ENCODE assay signal across 8 mouse cellular contexts in the genomic region with DNA sequence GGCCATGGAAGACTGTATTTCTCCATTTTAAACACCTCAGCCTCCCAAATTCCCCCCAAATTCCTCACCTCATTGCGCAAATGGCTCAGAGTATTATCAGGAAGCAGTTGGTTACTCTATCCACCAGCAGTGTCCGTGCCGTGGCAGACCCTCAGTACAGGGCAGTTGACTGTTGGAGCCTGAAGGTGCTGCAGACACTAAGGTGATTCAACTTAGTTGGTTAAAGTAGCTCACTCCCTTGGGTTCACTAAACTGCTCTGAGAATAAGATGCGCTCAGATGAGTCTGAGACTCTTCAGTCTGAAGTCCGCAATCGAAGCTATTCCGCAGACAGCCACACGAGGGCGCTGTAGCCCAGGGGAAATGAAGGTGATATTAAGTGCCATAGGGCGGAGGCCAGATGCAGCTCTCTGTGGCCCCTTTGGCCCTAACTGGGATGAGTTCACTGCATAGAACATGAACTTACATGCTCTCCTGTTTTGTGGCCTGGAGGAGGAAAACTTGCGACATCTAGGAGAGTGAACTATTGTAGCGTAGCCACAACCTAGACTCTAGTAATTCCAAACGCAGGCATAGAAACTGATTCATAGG.
DNase-seq lines count a peak whose midpoint lies in the region; ATAC-seq and TF ChIP-seq lines count a peak whose summit lies in the region.

No protein-coding gene starts in this region.

- H3K4me3 ChIP-seq in CH12.LX (replicated peaks in 1 of 3; ENCODE audit: low read depth in 2 of 3, low read length in 2 of 3, poor library complexity in 1 of 3), result no peak overlapping the region

- H3K9ac ChIP-seq in CH12.LX (ENCODE audit: insufficient read depth, low read depth), result no peak overlapping the region

- no peak for TF ChIP-seq POLR2A in CH12.LX (IDR thresholded peaks at IDR 0.05; ENCODE audit: low read depth, low read length)

- dilution Hi-C loops in CH12.LX (cut with MboI; ENCODE audit: extremely low pct_ligation_motif_present, extremely low pct_unique_long_range_greater_than_20kb, low sequenced_read_pairs), result no loop called here

- H3K9me3 ChIP-seq in CH12.LX (replicated peaks; ENCODE audit: low read length), result peaks cover 11% of the 10 kb centered on the region

- peaks cover 7% of the 10 kb centered on the region for H3K27me3 ChIP-seq in CH12.LX (replicated peaks)

- no peak overlapping the region for H3K4me2 ChIP-seq in CH12.LX (ENCODE audit: insufficient read depth, low read depth, poor library complexity, severe bottlenecking)

- no peaks in the 10 kb centered on the region for H3K36me3 ChIP-seq in CH12.LX (replicated peaks in 1 of 2; ENCODE audit: control insufficient read depth in 1 of 2, insufficient read depth in 1 of 2, low read length in 1 of 2)

- no peak overlapping the region for H3K27ac ChIP-seq in CH12.LX (ENCODE audit: insufficient read depth, low read depth)

- peak; percentile 86 for TF ChIP-seq RAD21 in CH12.LX (IDR thresholded peaks at IDR 0.05; ENCODE audit: low read depth, low read length)

- no peaks in the 10 kb centered on the region for H3K79me2 ChIP-seq in CH12.LX (replicated peaks; ENCODE audit: control insufficient read depth, extremely low read depth, insufficient read depth, poor library complexity, severe bottlenecking)

- TF ChIP-seq CTCF in CH12.LX (conservative IDR thresholded peaks at IDR 0.05 in 1 of 2, IDR thresholded peaks at IDR 0.05 in 1 of 2; ENCODE audit: low read depth in 2 of 2, low read length in 2 of 2), result peak; percentile 91 to 97

- H3K4me1 ChIP-seq in CH12.LX (ENCODE audit: control insufficient read depth in 1 of 2, insufficient read depth in 2 of 2), result no peaks in the 10 kb centered on the region

- ATAC-seq in common myeloid progenitor, adult 5-6 weeks (replicated peaks; ENCODE audit: low read depth, poor library complexity, severe bottlenecking), result peak; percentile 91
- ATAC-seq in megakaryocyte, adult 5-6 weeks (ENCODE audit: poor library complexity, severe bottlenecking), result no peak

- peak; percentile 66 for DNase-seq in CH12.LX (ENCODE audit: extremely low read depth)
- DNase-seq in ZHBTc4 (ENCODE audit: low read depth, low spot score), result peak; percentile 82
- DNase-seq in gastrocnemius, postnatal 4 days (ENCODE audit: low spot score in 2 of 2), result peak; percentile 53
- DNase-seq in layer of hippocampus, adult 18-20 months (ENCODE audit: low spot score in 2 of 2), result peak; percentile 35 to 70
- peak; percentile 27 to 63 for DNase-seq in lung, postnatal 4 days
- peak; percentile 44 to 81 for DNase-seq in right cerebral cortex, postnatal 10 days (ENCODE audit: low spot score in 2 of 2)

- in situ Hi-C loops in CH12.LX (cut with MboI; ENCODE audit: low pct_ligation_motif_present, low pct_unique_long_range_greater_than_20kb, low sequenced_read_pairs), result no loop called here

- no peak for TF ChIP-seq EP300 in CH12.LX (IDR thresholded peaks at IDR 0.05; ENCODE audit: low read length)

TF ChIP-seq in CH12.LX, 34 proteins besides CTCF, POLR2A, EP300 and RAD21:
- TF ChIP-seq SMC3 (IDR thresholded peaks at IDR 0.05; ENCODE audit: low read depth, low read length) (peak; percentile 67), MYC (IDR thresholded peaks at IDR 0.05; ENCODE audit: low read depth, low read length) (no peak), MAFK (IDR thresholded peaks at IDR 0.05; ENCODE audit: insufficient replicate concordance, low read length) (no peak)
